Mouse (Mus musculus) ovary, postnatal 10 days (tissue): ENCODE measurements around the gene Thg1l.
A peak's percentile ranks its signal among the peaks of the same experiment; 100 is the strongest.

ENCODE experiments used
- DNase-seq: peaks from one replicate; pipeline ENCODE4 v3.0.0; 2022; ENCODE audit warnings: low spot score

Gene Thg1l

DNA sequence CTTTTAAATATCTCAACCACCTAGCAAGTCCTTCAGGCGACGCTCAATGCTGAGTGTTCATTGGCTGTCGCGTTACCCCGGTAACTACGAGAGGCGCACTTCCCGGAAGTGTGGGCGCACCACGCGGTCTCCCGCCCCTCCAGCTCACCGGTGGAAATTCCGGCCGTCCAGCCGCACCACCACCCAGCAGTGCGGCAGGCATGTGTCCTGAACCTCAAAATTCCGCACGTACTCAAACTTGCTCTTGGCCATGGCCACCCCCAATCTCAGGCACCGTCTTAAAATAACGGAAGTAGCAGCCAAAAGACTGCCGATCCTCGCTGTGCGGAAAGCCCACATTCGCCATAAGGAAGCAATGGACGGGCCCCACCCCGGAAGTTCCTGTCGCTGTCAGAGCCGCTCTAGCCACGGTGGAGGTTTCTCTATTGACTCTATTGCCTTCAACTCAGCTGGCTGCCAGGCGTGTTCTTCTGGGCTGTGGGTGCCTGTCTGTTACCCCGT lies at the start of gene Thg1l:
Gene Thg1l (minus strand): TSS at position 368 of the 501 bp plus-strand sequence.
- DNase-seq, result peak; percentile 78

DNA sequence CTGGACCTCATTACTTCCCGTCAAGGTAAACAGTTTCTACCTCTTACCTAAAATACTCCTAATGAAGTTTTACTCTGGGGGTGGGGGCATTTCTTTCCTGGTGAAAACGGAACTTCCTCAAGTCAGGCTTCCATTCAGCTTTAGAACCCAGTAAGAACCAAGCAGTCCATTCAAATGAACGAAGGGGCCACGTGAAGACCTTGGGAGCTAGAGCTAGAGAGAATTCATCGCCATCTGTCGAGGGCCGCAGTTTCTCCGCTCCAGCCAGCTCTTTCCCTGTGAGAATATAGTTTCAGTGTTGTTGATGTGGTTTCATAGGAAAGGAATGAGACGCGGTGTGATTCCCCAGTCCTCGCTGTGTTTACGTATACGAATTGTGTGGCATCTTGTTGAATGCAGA lies 36.8 kb upstream of the Thg1l start:
- no peak for DNase-seq

DNA sequence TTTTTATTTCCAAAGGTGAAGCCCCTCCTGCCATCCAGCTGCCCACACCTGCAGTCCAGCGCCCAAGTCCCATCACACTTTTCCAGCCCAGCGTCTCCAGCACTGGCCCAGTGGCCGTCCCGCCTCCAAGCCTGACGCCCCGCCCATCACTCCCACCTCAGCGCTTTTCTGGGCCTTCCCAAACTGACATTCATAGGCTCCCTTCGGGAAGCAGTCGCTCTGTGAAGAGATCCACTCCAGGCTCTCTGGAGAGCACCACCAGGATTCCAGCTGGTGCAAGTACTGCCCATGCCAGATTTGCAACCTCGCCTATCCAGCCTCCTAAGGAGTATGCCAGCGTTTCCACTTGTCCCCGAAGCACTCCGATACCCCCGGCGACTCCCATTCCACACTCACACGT lies 36.3 kb upstream of the Thg1l start:
- DNase-seq, result no peak

DNA sequence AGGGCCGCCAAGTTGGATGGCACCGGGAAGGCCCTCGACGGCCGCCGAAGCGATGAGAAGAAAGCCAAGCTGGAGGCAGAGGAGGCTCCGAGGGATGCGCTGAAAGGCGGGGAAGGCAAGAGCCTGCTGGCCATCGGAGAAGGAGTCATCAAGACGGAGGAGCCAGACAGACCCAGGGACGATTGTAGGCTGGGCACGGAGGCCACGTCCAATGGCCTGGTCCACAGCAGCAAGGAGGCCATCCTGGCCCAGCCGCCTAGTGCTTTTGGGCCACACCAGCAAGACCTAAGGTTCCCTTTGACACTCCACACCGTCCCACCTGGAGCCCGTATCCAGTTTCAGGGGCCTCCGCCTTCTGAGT lies 25.6 kb upstream of the Thg1l start:
- DNase-seq, result no peak

DNA sequence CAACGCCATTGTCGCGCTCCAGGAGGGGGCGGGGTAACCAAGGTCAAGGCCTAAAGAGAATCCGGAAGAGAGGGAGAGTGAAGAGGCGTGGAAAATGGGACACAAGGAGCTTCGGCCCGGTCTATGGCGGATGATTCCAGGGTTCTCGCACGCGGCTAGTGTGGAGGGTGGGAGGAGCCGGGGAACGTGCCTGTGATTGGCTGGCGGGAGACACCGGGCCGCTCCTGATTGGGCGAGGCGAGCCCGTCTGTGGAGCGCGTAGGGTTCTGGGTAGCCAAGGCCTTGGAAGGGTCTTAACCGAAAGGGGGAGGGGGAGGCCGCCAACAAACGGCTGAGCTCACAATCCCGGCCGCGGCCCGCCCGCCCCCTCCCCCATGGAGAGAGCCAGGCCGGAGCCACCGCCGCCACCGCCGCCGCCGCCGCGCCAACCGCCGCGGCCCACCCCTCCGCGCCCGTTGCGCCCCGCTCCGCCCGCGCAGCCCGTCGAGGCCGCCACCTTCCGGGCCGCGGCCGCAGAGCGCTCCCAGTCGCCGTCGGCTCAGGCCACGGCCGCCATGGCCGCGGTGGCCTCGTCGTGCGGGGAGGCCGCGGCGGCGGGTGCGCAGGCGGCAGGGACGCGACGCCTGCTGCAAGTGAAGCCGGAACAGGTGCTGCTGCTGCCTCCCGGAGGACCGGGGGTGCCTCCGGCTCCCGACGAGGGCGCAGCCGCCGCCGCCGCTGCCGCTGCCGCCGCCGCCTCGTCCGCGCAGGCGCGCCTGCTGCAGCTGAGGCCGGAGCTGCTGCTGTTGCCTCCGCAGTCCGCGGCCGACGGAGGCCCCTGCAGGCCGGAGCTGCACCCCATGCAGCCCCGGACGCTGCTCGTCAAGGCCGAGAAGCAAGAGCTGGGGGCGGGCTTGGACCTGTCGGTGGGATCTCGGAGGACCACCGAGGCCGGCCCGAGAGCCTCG lies 24.9 kb upstream of the Thg1l start, which contains the start of gene Sox30:
Gene Sox30 (plus strand): TSS at position 365 of the 947 bp plus-strand sequence.
- DNase-seq, result peak; percentile 33

DNA sequence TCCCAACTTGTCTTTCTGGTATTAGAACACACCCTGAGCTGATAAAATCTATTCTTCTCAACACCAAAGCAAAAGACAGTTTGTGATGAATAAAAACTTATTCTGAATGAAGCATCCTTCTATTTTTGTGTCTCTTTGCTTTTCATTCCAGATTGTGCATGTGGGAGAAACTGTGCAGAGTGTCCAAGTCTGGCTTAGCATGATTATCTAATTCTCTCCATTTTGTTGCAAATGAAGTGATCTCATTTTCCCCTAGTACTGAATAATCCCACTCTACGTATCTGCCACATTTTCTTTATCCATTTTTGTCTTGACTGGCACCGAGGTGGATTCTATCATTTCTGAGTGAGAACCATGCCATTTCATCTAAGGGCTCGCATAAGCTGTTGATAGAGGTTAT lies 20.8 kb upstream of the Thg1l start:
- DNase-seq, result no peak

DNA sequence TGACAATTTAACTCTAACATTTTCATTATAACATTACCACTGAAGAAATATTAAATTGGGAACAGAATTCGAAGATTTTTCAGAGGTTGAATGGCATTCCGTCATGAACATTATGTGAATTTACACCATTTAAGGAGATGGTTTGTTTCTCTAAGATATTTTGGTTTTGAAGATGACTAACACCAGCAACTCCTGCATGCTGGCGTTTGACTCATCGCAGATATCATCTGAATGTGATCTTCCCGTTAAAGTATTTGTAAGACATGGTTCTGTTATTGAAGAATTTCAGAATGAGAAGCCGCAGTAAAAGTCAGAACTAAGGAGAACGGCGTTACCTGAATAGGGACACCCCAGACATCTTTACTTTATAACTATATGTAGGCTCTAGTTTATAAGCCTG lies 19.2 kb upstream of the Thg1l start:
- no peak for DNase-seq

DNA sequence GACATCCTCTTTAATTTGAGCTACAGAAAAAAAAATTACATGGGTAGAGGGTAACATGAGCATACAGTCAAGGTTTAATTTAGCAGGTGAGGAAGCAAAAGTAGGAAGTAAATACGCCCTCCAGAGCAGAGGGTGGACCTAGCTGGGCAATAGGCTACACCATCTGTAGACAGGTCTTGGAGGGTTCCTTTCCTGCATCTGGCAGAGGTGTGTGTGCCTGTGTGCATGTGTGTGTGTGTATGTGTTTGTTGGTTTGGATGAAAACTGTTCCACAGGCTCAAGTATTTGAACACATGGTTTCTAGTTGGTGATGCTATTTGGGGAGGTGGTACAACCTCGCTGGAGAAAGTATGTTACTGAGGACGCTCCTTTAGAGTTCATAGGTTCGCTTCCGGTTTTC lies 18.3 kb upstream of the Thg1l start:
- DNase-seq, result no peak

DNA sequence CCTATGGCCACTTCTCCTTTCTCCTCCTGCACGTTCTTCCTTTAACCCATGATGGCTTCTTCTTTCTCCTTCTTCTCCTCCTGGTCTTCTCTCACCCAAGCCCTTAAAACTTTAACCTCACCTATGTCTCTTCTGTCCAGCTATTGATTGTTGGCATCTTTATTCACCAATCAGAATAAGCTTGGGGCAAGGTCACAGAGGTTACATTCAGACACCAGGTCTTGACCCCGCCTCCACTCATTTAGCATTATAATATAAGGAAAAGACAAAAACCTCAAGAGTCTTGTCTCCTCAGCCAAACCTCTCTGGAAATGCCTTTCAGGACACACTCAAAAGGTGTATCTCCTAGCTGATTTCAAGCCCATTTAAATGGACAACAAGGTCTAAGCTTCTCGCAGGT lies 13.2 kb upstream of the Thg1l start:
- no peak for DNase-seq

DNA sequence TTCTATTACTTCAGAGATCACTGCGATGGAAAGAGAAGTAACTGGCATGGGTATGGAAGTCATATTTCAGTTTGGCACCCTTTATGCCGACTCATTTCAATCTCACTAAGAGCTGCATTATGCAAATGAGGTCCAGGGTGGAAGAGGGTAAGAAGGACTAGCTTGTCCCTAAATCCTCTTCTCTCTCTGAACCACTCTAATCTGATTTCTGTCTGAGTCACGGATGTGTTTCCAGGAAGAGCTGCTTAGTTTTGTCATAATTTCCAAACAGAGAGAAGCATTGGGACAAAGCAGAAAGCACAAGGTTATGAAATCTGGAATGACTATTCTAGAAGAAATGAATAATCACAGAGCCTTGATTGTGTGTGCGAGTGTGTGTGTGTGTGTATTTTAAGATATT lies 11.6 kb upstream of the Thg1l start:
- no peak for DNase-seq

DNA sequence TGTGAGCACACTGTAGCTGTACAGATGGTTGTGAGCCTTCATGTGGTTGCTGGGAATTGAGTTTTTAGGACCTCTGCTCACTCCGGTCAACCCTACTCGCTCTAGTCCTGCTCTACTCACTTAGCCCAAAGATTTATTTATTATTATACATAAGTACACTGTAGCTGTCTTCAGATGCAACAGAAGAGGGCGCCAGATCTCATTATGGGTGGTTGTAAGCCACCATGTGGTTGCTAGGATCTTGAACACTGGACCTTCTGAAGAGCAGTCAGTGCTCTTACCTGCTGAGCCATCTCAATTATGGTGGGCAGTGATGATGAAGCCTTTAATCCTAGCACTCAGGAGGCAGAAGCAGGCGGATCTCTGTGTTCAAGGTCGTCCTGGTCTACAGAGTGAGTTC lies 4.7 kb upstream of the Thg1l start:
- DNase-seq, result no peak

DNA sequence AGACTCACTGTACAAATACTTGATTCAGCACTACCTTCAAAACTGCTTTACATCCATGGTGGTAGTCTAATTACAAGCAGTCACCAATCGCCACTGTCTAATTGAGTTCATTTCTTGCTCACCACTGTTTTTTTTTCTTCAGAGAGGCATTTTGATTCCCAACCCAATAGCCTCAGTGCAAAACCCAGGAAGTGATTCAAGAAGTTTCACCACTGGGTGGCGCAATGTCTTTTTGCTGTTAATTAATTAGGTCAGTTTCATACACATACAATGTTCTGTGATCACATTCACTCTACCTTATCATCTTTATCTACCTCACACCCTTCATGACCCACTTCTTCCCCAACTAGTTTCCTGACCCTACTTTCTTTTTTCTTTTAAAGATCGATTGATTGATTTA lies 4.3 kb upstream of the Thg1l start:
- no peak for DNase-seq

DNA sequence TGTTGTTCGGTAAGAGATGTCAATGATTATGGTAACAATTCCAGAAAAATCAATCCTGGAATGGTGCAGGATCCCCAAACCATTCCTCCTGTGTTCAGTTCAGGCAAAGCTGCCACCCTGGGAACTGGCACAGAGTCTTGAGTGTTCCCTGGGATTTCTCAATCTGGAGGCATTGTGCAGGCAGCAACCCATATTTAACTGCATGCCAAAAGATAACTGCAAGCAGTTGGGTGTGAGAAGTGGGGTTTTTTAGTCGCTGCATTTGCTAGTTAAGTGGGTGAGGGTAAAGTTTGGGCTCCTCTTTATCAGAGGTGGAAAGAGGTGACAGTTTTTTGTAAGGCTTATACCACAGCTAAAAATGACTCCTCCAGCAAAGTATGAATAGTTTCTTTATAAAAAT lies 7.8 kb downstream of the Thg1l start:
- no peak for DNase-seq

DNA sequence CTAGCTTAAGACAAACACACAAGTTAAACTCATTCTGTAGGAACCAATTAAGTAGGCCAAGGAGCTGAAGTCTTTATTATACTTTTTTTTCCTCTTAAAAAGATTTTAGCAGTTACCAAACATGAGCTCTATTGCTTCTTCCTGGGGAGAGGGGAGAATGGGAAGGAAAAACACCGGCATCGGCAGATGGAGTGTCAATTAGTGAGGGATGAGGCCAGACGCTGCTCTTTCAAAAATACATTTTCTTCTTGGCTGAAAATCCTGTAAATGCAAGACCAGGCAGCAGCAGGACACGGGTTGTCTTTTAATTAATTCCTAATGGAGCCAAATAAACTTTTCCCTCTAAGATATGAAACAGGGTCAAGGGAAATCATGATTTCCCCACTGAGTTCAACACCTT lies 8.5 kb downstream of the Thg1l start:
- DNase-seq, result no peak

DNA sequence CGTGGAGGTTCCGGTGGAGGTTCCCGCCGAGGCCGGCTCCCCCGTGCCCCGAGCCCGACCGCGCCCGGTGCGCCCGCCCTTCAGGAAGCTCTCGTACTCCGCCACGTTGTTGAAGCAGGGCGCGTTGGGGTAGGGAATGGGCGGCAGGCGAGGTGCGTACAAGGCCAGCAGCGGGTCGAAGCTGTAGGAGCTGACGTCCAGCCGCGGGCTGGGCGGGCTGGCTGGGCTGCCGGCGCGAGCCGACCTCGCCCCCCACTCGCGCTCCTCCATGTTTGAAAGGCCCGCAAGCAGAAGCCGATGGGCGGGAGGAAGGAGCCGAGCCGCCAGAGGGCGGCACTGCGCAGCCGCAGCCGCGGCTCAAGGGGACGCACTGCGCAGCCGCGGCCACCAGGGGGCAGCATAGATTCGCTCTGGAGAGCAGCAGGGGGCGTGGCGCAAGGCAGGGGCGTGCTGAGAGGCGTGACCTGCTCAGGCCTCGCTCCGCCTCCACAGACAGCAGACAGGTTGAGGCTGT lies 10.6 kb downstream of the Thg1l start, which contains the start of gene Lsm11:
Gene Lsm11 (minus strand): TSS at position 293 of the 514 bp plus-strand sequence.
- peak; percentile 97 for DNase-seq

DNA sequence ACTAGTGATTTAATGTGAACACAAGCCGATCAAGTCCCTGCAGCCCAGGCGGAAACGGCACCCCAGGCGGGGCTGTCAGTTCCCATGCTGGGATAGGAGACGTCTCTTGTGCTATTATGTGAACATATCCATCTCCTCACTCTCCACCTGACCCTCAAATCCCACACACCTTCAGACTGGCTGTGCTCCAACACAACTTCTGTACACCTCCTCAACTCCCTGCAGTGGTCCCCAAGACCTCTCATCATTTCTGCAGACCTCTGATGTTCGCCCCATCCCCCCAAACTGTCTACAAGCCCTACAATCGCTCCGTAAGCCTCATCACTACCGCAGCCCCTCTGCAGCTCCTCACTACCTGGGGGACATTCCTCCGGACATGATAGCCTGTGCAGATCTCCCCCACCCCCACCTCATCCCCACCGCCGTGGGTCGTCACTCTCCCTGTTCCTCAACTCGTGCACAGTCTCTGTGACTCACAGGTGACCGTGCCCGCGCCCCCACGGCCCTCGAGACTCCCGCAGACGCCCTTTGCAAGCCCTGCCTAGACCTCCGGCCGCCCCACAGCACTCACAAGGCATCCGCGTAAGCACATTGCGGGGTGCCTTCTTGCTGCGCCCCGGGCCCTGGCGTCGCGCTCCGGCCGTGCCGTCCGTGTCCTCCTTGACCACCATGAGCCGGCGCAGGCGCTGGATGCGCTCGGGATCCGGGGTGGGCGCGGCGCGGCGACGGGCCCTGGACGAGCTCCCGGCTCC lies 11.2 kb downstream of the Thg1l start:
- DNase-seq, result no peak

DNA sequence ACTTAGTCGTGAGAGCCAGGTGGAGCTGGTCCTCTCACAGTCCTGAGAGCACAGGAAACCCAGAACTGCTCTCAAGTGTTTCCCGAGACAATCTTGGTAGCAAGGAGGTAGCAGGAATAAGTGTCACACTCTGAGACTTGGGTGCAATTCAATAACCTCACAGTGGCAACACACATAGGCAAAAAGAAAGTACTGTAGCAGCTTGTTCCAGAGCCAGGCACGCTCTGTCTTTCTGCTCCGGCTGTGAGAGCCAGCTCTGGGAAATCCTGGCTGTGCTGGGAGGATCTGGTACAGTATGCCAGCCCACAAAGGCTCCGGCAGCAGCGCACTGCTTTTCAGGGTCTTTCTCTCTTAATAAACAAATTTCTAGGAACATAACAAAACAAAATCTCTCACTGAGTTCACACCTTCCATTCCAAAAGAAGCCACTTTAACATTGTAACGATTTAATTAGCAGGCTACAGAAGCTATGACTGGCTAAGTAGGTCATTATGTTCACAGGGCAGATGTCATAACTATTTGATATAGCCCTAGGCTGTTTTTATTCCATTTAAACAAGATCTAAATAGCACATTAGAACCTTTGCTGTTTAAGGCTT lies 12.1 kb downstream of the Thg1l start:
- DNase-seq, result no peak

DNA sequence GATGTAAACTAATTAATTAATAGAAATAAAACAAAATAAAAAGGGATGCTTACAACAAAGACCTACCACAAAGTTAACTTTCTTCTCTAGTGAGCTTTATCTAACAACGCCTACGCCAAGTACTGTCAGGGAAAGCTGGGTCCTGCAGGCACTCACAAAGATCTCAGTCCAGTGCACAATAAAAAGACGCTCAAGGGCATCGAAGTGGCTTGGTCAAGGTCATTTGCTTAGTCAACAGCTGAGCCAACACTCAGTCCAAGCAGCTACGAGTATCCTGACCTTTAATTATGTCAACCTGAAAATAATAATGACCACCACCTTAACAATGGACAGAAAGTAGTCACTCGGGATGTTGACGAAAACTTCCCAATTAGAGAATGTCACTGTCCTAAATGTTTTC lies 13.0 kb downstream of the Thg1l start:
- no peak for DNase-seq

DNA sequence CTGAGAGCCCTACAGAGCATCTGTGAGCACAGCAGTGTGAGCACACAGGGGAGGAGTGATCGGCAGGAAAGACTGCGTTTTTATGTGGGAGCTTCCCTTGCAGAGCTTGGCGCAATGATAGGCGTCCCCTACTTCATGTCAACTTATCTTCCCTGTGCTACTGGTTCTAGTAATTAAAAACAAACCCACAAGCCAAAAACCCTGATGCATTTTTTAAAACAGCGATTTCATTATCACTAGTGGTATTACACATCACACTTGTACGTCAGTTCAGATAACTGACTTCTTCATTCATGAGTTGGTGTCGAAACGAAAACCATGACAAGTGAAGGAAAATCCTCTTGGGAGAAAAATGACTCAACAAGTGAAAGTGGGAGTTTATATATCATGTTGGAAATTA lies 16.4 kb downstream of the Thg1l start:
- DNase-seq, result no peak

DNA sequence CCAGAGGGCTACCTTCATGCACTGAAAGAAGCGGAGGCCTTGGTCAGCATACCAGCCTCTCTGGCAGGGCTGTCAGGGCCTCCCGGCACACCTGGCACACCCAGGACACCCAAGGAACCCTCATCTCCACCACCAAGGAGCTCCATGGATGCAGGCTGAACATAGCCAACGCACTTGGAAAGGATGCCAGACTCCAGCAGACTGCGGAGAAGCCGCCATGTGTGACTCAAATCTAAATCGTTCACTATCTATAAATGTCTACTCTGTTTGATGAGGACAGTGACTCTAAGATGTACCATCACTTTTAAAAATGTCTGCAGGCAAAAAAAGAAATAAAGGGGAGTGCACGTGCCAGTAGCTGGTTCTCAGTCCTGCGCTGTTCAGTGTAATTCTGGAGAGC lies 17.8 kb downstream of the Thg1l start:
- no peak for DNase-seq

DNA sequence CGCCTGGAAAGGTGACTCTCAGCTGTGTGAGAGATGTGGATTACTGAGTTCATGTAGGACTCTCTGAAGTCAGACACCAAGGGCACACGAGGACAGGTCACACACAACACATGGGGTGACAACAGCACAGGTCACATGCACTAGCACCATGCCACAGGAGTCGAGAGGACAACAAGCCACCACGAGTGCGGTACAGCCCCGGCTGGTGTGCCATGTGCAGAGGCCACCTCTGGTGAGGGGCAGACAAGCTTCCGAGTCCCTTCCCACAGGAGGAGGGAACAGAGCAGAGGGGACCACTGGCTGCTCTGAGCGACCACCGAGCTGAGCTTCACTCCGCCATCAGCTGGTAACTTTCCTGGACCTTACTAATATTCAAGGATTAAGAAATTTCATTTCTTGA lies 22.5 kb downstream of the Thg1l start:
- no peak for DNase-seq

DNA sequence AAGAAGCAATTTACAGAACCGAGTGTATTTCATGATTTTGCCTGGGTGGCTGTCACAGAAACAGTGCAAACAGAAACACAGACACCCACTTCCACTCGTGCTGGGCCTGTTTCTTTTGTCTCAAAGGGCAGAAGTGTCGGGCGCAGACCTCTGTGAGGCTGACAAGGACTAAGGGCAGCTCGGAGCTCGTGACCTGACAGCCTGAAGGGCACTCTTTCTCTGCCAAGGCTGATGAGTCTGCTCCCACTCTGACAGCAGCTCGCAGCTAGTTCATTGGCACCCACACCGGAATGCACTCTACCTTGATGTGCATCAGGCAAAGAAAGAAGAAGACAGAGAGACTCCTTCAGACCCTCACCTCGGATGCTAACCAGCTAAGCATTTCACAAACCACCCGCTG lies 25.8 kb downstream of the Thg1l start:
- no peak for DNase-seq
